Mouse (Mus musculus): ENCODE results near the gene Git1. TPM values are rescaled to one million over a fixed set of nuclear protein-coding genes. Genes with fewer than 3 reads are reported as not detected.
"Not testable (repeated sequence)": the region's sequence is repeated elsewhere in the genome, so short reads cannot be mapped to it uniquely, and the experiment has no call there.

The Git1 gene
- polyA plus RNA-seq, 1 experiment from 2014 or later: 12.2 TPM

GRCm38 (mm10) chr11:77520601-77521529 is 27.5 kb downstream of the Git1 start:
- no peak overlapping the region for H3K4me3 ChIP-seq (ENCODE audit: low read length)
- H3K27me3 ChIP-seq (replicated peaks; ENCODE audit: control insufficient read depth, insufficient read depth, low read length): 0 out of 2 replicates have a peak, but pooled peaks cover 4% of the 10 kb centered on the region
- H3K9ac ChIP-seq (ENCODE audit: low read depth, low read length): no peak overlapping the region
- no peak overlapping the region for H3K27ac ChIP-seq (ENCODE audit: low read length)
- 59% methylated on average over 5 of the region's 5 CpGs for WGBS
- no peak for ATAC-seq
- H3K9me3 ChIP-seq (ENCODE audit: control insufficient read depth, low read length): no peaks in the 10 kb centered on the region
- no peak overlapping the region for H3K4me2 ChIP-seq (ENCODE audit: low read depth, low read length)
- H3K36me3 ChIP-seq (ENCODE audit: control insufficient read depth, insufficient read depth, low read length): no peaks in the 10 kb centered on the region
- peaks cover 5% of the 10 kb centered on the region for H3K4me1 ChIP-seq (ENCODE audit: control insufficient read depth, insufficient read depth, low read length)

GRCm38 (mm10) chr11:77525804-77526486 is 32.6 kb downstream of the Git1 start:
- no peak for ATAC-seq
- Histone ChIP-seq H3K9ac (ENCODE audit: low read depth, low read length) (no peak overlapping the region), H3K9me3 (ENCODE audit: control insufficient read depth, low read length) (no peaks in the 10 kb centered on the region), H3K4me2 (ENCODE audit: low read depth, low read length) (no peak overlapping the region), H3K4me1 (ENCODE audit: control insufficient read depth, insufficient read depth, low read length) (no peaks in the 10 kb centered on the region), H3K27me3 (replicated peaks; ENCODE audit: control insufficient read depth, insufficient read depth, low read length) (no peaks in the 10 kb centered on the region), H3K36me3 (ENCODE audit: control insufficient read depth, insufficient read depth, low read length) (no peaks in the 10 kb centered on the region), H3K4me3 (ENCODE audit: low read length) (no peak overlapping the region), H3K27ac (ENCODE audit: low read length) (no peak overlapping the region)
- WGBS: 66% methylated on average over 3 of the region's 3 CpGs

GRCm38 (mm10) chr11:77528420-77528819 is 35.1 kb downstream of the Git1 start:
- not testable (repeated sequence) for H3K36me3 ChIP-seq (ENCODE audit: control insufficient read depth, insufficient read depth, low read length); H3K4me1 ChIP-seq (ENCODE audit: control insufficient read depth, insufficient read depth, low read length); H3K27me3 ChIP-seq (replicated peaks; ENCODE audit: control insufficient read depth, insufficient read depth, low read length); H3K27ac ChIP-seq (ENCODE audit: low read length); ATAC-seq; H3K4me3 ChIP-seq (ENCODE audit: low read length); H3K9ac ChIP-seq (ENCODE audit: low read depth, low read length); H3K9me3 ChIP-seq (ENCODE audit: control insufficient read depth, low read length); H3K4me2 ChIP-seq (ENCODE audit: low read depth, low read length)
- WGBS: 86% methylated on average over 3 of the region's 3 CpGs

- no peaks in the 10 kb centered on the region for H3K27me3 ChIP-seq (replicated peaks; ENCODE audit: control insufficient read depth, insufficient read depth, low read length)
- 78% methylated on average over 3 of the region's 3 CpGs for WGBS
- no peaks in the 10 kb centered on the region for H3K9me3 ChIP-seq (ENCODE audit: control insufficient read depth, low read length)
- H3K4me2 ChIP-seq (ENCODE audit: low read depth, low read length): no peak overlapping the region
- H3K9ac ChIP-seq (ENCODE audit: low read depth, low read length): no peak overlapping the region
- no peak for ATAC-seq
- H3K4me3 ChIP-seq (ENCODE audit: low read length): no peak overlapping the region
- H3K27ac ChIP-seq (ENCODE audit: low read length): no peak overlapping the region
- no peaks in the 10 kb centered on the region for H3K36me3 ChIP-seq (ENCODE audit: control insufficient read depth, insufficient read depth, low read length)
- no peaks in the 10 kb centered on the region for H3K4me1 ChIP-seq (ENCODE audit: control insufficient read depth, insufficient read depth, low read length)
Measured at GRCm38 (mm10) chr11:77529644-77530043, 36.3 kb downstream of the Git1 start.

GRCm38 (mm10) chr11:77530862-77531261 is 37.5 kb downstream of the Git1 start:
- Histone ChIP-seq H3K27ac (ENCODE audit: low read length) (no peak overlapping the region), H3K4me2 (ENCODE audit: low read depth, low read length) (no peak overlapping the region), H3K9ac (ENCODE audit: low read depth, low read length) (no peak overlapping the region), H3K4me3 (ENCODE audit: low read length) (no peak overlapping the region), H3K36me3 (ENCODE audit: control insufficient read depth, insufficient read depth, low read length) (no peaks in the 10 kb centered on the region), H3K9me3 (ENCODE audit: control insufficient read depth, low read length) (no peaks in the 10 kb centered on the region), H3K4me1 (ENCODE audit: control insufficient read depth, insufficient read depth, low read length) (no peaks in the 10 kb centered on the region), H3K27me3 (replicated peaks; ENCODE audit: control insufficient read depth, insufficient read depth, low read length) (no peaks in the 10 kb centered on the region)
- ATAC-seq: no peak
- 86% methylated on average over 2 of the region's 2 CpGs for WGBS

GRCm38 (mm10) chr11:77532202-77532846 is 39.0 kb downstream of the Git1 start:
- H3K4me3 ChIP-seq (ENCODE audit: low read length): no peak overlapping the region
- H3K27me3 ChIP-seq (replicated peaks; ENCODE audit: control insufficient read depth, insufficient read depth, low read length): no peaks in the 10 kb centered on the region
- no peak overlapping the region for H3K9ac ChIP-seq (ENCODE audit: low read depth, low read length)
- no peaks in the 10 kb centered on the region for H3K36me3 ChIP-seq (ENCODE audit: control insufficient read depth, insufficient read depth, low read length)
- H3K9me3 ChIP-seq (ENCODE audit: control insufficient read depth, low read length): no peaks in the 10 kb centered on the region
- H3K27ac ChIP-seq (ENCODE audit: low read length): no peak overlapping the region
- H3K4me1 ChIP-seq (ENCODE audit: control insufficient read depth, insufficient read depth, low read length): no peaks in the 10 kb centered on the region
- no peak for ATAC-seq
- no peak overlapping the region for H3K4me2 ChIP-seq (ENCODE audit: low read depth, low read length)
- WGBS: 88% methylated on average over 4 of the region's 4 CpGs

GRCm38 (mm10) chr11:77545261-77545660 is 51.9 kb downstream of the Git1 start:
- 95% methylated on average over 7 of the region's 7 CpGs for WGBS
- H3K27me3 ChIP-seq (replicated peaks; ENCODE audit: control insufficient read depth, insufficient read depth, low read length): no peaks in the 10 kb centered on the region
- no peak overlapping the region for H3K27ac ChIP-seq (ENCODE audit: low read length)
- no peak overlapping the region for H3K4me2 ChIP-seq (ENCODE audit: low read depth, low read length)
- no peaks in the 10 kb centered on the region for H3K9me3 ChIP-seq (ENCODE audit: control insufficient read depth, low read length)
- H3K9ac ChIP-seq (ENCODE audit: low read depth, low read length): no peak overlapping the region
- H3K4me1 ChIP-seq (ENCODE audit: control insufficient read depth, insufficient read depth, low read length): no peaks in the 10 kb centered on the region
- no peak for ATAC-seq
- no peak overlapping the region for H3K4me3 ChIP-seq (ENCODE audit: low read length)
- H3K36me3 ChIP-seq (ENCODE audit: control insufficient read depth, insufficient read depth, low read length): peaks cover 14% of the 10 kb centered on the region

All from intestine, embryonic 16.5 days (tissue).